Mouse (Mus musculus) heart, embryonic 12.5 days (tissue): ENCODE measurements around the gene Zfp800. TPM values are rescaled to one million over a fixed set of nuclear protein-coding genes. Genes with fewer than 3 reads are reported as not detected.
A peak's percentile ranks its signal among the peaks of the same experiment; 100 is the strongest.

Experiments
- ATAC-seq: fragments of 200-750 bp; cut with Nextera tagmentation; 2 replicates; pipeline ENCODE4 v1.8.0; 2017; ENCODE audit warnings: moderate TSS enrichment, moderate library complexity; ENCODE audit not compliant: insufficient number of reproducible peaks, low FRiP score
- H3K27ac ChIP-seq: fragments of 300-500 bp; sonication (generic); 2 replicates; pipeline ENCODE4 v1.5.1; 2016; ENCODE audit warnings: mild to moderate bottlenecking, moderate library complexity; ENCODE audit not compliant: poor library complexity, severe bottlenecking
- H3K27me3 ChIP-seq: fragments of 300-500 bp; sonication (generic); replicated peaks from 2 replicates; pipeline ENCODE4 v1.6.1; 2016; ENCODE audit warnings: mild to moderate bottlenecking, moderate library complexity
- H3K36me3 ChIP-seq: fragments of 300-500 bp; sonication (generic); 2 replicates; pipeline ENCODE4 v1.6.1; 2016; ENCODE audit warnings: mild to moderate bottlenecking, moderate library complexity
- H3K4me1 ChIP-seq: fragments of 300-500 bp; sonication (generic); replicated peaks from 2 replicates; pipeline ENCODE4 v1.6.1; 2016; ENCODE audit warnings: mild to moderate bottlenecking
- H3K4me2 ChIP-seq: fragments of 300-500 bp; sonication (generic); 2 replicates; pipeline ENCODE4 v1.6.1; 2016; ENCODE audit warnings: mild to moderate bottlenecking, moderate library complexity
- H3K4me3 ChIP-seq: fragments of 300-500 bp; sonication (generic); 2 replicates; pipeline ENCODE4 v1.5.1; 2016; ENCODE audit warnings: mild to moderate bottlenecking
- H3K9ac ChIP-seq: fragments of 300-500 bp; sonication (generic); 2 replicates; pipeline ENCODE4 v1.6.1; 2016; ENCODE audit warnings: mild to moderate bottlenecking, moderate library complexity
- H3K9me3 ChIP-seq: fragments of 300-500 bp; sonication (generic); replicated peaks from 2 replicates; pipeline ENCODE4 v1.6.1; 2016; ENCODE audit warnings: mild to moderate bottlenecking, moderate library complexity
- whole genome bisulfite sequencing: fragments of 180-500 bp; shearing (Covaris S2); methylation state at CpG from one replicate; pipeline ENCODE4 v1.1.7; 2016; 5-methylcytosine and 5-hydroxymethylcytosine counted together
- polyA plus RNA-seq: library from polyadenylated mRNA; unstranded; fragments of >200 nt; fragmentation: Nextera tagmentation; extraction: Ambion mirVana; gene quantifications from 2 replicates; pipeline ENCODE4 v1.2.1, GENCODE M21; 2016

The Zfp800 gene
- polyA plus RNA-seq, 1 experiment from 2014 or later, result 16.8 TPM

GRCm38 (mm10) chr6:28309692-28310091, 88.1 kb downstream of the Zfp800 start:
- Histone ChIP-seq H3K4me3 (no peak overlapping the region), H3K9me3 (no peaks in the 10 kb centered on the region), H3K4me1 (no peaks in the 10 kb centered on the region), H3K4me2 (no peak overlapping the region), H3K27ac (no peak overlapping the region), H3K36me3 (no peaks in the 10 kb centered on the region), H3K27me3 (no peaks in the 10 kb centered on the region), H3K9ac (no peak overlapping the region)
- ATAC-seq, result no peak

DNA sequence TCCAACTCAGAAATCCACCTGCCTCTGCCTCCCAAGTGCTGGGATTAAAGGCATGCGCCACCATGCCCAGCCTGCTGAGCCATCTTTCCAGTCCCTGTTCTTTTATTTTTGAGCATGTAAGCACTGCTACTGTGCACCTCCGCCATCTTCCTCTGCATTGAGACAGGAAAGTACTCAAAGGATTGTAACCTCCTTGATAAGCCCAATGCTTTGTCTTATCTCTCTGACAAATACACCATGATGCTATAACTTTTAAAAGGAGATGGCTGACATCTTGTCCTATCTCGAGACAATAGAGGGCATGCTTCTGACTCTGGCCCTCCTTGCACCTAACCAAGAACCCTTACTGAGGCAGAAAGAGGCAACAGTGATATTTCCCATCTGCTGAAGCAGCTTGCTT, 88.9 kb downstream of the Zfp800 start:
- WGBS, result 73% methylated on average over 3 of the region's 3 CpGs
- ATAC-seq, result no peak
- H3K4me3 ChIP-seq, result no peak overlapping the region

GRCm38 (mm10) chr6:28306702-28307101, 91.1 kb downstream of the Zfp800 start:
- Histone ChIP-seq H3K4me1 (no peaks in the 10 kb centered on the region), H3K27me3 (no peaks in the 10 kb centered on the region), H3K27ac (no peak overlapping the region), H3K4me2 (no peak overlapping the region), H3K4me3 (no peak overlapping the region), H3K9me3 (no peaks in the 10 kb centered on the region), H3K9ac (no peak overlapping the region), H3K36me3 (no peaks in the 10 kb centered on the region)
- WGBS, result 67% methylated on average over 2 of the region's 2 CpGs
- no peak for ATAC-seq

More for the DNA sequence above, 88.9 kb downstream of the Zfp800 start:
- H3K4me1 ChIP-seq, result no peaks in the 10 kb centered on the region
- no peaks in the 10 kb centered on the region for H3K9me3 ChIP-seq
- H3K9ac ChIP-seq, result no peak overlapping the region
- H3K4me2 ChIP-seq, result no peak overlapping the region
- no peaks in the 10 kb centered on the region for H3K27me3 ChIP-seq
- no peaks in the 10 kb centered on the region for H3K36me3 ChIP-seq
- no peak overlapping the region for H3K27ac ChIP-seq

DNA sequence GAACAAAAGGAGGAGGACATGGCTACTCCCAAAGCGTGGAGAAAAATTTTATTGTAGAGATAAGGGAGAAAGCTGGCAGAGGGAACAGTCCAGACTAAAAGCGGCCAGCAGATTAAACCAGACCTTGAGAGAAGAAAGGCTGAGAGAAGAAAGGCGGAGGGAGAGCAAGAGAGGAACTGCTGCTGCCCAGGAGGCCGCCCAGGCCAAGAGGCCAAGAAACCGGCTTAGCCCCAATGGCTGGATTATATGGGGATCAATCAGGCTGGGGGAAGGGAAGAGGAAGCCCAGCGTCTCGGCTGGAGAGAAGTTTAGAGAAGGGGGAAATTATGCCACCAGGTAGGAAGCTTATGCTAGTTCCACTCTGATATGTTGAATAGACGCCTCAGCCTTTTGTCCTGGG, 101.5 kb downstream of the Zfp800 start:
- no peak for ATAC-seq

DNA sequence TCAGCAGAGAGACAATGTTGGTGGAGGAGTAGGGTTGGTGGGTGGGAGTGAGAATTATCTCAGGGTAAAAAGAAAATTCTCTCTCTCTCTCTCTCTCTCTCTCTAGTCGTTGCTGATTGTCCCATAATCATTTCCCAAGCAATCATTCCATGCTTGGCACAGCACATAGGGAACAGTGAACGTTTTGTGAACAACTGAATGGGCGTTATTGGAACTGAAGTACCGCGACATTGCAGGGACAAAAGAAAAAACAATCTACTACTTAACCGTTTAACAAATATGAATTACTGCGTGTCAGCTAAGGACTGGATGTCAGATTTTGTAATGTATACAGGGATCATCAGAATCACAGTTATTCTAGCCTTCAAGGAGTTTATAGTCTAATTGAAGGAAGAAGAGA, 102.2 kb downstream of the Zfp800 start:
- WGBS, result 64% methylated on average over 7 of the region's 7 CpGs
- Histone ChIP-seq H3K36me3 (no peaks in the 10 kb centered on the region), H3K9me3 (no peaks in the 10 kb centered on the region), H3K4me1 (0 out of 2 replicates have a peak, but pooled peaks cover 4% of the 10 kb centered on the region), H3K27me3 (no peaks in the 10 kb centered on the region), H3K4me3 (no peak overlapping the region), H3K27ac (no peak overlapping the region), H3K4me2 (no peak overlapping the region), H3K9ac (no peak overlapping the region)
- no peak for ATAC-seq

More for the DNA sequence above, 101.5 kb downstream of the Zfp800 start:
- no peak overlapping the region for H3K27ac ChIP-seq
- 0 out of 2 replicates have a peak, but pooled peaks cover 4% of the 10 kb centered on the region for H3K4me1 ChIP-seq
- H3K4me2 ChIP-seq, result peak overlapping the region; percentile 1; the same call in 1 of the 2 replicates
- H3K9me3 ChIP-seq, result no peaks in the 10 kb centered on the region
- no peak overlapping the region for H3K9ac ChIP-seq
- no peaks in the 10 kb centered on the region for H3K36me3 ChIP-seq
- H3K4me3 ChIP-seq, result no peak overlapping the region
- WGBS, result 20% methylated on average over 8 of the region's 8 CpGs
- no peaks in the 10 kb centered on the region for H3K27me3 ChIP-seq

- 0 out of 2 replicates have a peak, but pooled peaks cover 4% of the 10 kb centered on the region for H3K4me1 ChIP-seq
- H3K27me3 ChIP-seq, result no peaks in the 10 kb centered on the region
- ATAC-seq, result no peak
- no peak overlapping the region for H3K4me2 ChIP-seq
- H3K27ac ChIP-seq, result no peak overlapping the region
- no peak overlapping the region for H3K4me3 ChIP-seq
- no peaks in the 10 kb centered on the region for H3K36me3 ChIP-seq
- WGBS, result 74% methylated on average over 6 of the region's 6 CpGs
- no peaks in the 10 kb centered on the region for H3K9me3 ChIP-seq
- no peak overlapping the region for H3K9ac ChIP-seq
Measured at GRCm38 (mm10) chr6:28292810-28293209, 105.0 kb downstream of the Zfp800 start.

GRCm38 (mm10) chr6:28279886-28280285, 117.9 kb downstream of the Zfp800 start:
- Histone ChIP-seq H3K4me2 (no peak overlapping the region), H3K4me1 (no peaks in the 10 kb centered on the region), H3K27me3 (no peaks in the 10 kb centered on the region), H3K27ac (no peak overlapping the region), H3K36me3 (no peaks in the 10 kb centered on the region), H3K9me3 (peaks cover 5% of the 10 kb centered on the region; the same call in 1 of the 2 replicates), H3K4me3 (no peak overlapping the region), H3K9ac (no peak overlapping the region)
- ATAC-seq, result no peak
- 63% methylated on average over 2 of the region's 2 CpGs for WGBS

- Histone ChIP-seq H3K9me3 (no peaks in the 10 kb centered on the region), H3K4me2 (peak overlapping the region; percentile 96), H3K27ac (peak overlapping the region; percentile 90), H3K27me3 (no peaks in the 10 kb centered on the region), H3K9ac (peak overlapping the region; percentile 87), H3K4me3 (peak overlapping the region; percentile 94), H3K4me1 (peaks cover 4% of the 10 kb centered on the region; the same call in 1 of the 2 replicates), H3K36me3 (peaks cover 6% of the 10 kb centered on the region)
- no peak; the same call in none of the 2 replicates for ATAC-seq
- under 1% methylated on average over 29 of the region's 29 CpGs for WGBS
Measured at GRCm38 (mm10) chr6:28262198-28262621, 135.6 kb downstream of the Zfp800 start.

DNA sequence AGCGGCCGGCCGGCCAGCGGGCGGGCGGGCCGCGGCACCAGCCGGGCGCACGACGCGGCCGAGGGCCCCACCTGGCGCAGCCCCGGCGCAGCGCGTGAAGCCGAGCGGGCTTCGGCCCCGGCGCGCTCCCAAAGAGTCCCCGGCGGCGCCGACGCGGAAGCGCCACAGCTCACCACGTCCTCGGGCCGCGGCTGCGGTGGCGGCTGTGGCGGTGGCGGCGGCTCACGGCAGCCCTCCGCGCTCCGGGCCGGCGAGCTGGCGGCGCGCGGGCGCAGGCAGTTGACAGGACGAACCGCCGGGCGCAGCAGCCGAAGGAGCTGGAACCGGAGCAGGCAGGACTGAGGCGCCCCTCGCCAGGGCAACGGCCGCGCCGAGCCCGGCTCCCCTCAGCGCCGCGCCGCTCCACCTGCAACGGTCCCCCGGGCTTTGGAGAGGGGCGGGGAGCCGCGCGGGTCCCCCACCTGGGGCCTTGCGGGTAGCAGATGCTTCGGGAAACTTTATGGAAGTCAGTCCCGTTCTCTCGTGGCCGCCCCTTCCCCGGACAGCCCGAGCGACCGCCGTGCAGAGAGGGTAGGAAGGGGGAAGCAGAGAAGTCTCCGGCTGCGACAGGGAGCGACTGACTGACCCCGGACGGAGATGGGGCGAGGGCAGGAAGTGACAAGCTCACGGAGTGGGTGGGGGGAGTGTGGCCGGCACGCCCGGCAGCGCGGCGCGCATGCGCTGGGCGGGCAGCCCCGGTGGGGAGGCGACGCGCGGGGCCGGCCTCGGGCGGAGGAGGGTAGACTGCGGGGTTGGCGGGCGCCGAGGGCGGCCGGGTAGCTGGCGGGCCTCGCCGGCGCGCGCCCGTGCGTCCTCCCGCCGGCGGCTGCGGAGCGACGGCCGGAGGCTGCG, 136.3 kb downstream of the Zfp800 start:
- no peaks in the 10 kb centered on the region for H3K9me3 ChIP-seq
- ATAC-seq, result peak; percentile 96
- WGBS, result 3% methylated on average over 123 of the region's 131 CpGs
- peak overlapping the region; percentile 87 for H3K9ac ChIP-seq
- no peaks in the 10 kb centered on the region for H3K27me3 ChIP-seq
- H3K27ac ChIP-seq, result peak overlapping the region; percentile 90
- peaks cover 7% of the 10 kb centered on the region for H3K36me3 ChIP-seq
- H3K4me1 ChIP-seq, result peaks cover 4% of the 10 kb centered on the region; the same call in 1 of the 2 replicates
- H3K4me3 ChIP-seq, result peak overlapping the region; percentile 94
- H3K4me2 ChIP-seq, result peak overlapping the region; percentile 96

- peak overlapping the region; percentile 90 for H3K27ac ChIP-seq
- peak overlapping the region; percentile 87 for H3K9ac ChIP-seq
- peak overlapping the region; percentile 96 for H3K4me2 ChIP-seq
- H3K36me3 ChIP-seq, result peaks cover 10% of the 10 kb centered on the region
- peak overlapping the region; percentile 94 for H3K4me3 ChIP-seq
- no peaks in the 10 kb centered on the region for H3K9me3 ChIP-seq
- ATAC-seq, result peak; percentile 69
- no peaks in the 10 kb centered on the region for H3K27me3 ChIP-seq
- peaks cover 4% of the 10 kb centered on the region; the same call in 1 of the 2 replicates for H3K4me1 ChIP-seq
- WGBS, result 2% methylated on average over 47 of the region's 64 CpGs
Measured at GRCm38 (mm10) chr6:28260425-28261191, 137.2 kb downstream of the Zfp800 start.

DNA sequence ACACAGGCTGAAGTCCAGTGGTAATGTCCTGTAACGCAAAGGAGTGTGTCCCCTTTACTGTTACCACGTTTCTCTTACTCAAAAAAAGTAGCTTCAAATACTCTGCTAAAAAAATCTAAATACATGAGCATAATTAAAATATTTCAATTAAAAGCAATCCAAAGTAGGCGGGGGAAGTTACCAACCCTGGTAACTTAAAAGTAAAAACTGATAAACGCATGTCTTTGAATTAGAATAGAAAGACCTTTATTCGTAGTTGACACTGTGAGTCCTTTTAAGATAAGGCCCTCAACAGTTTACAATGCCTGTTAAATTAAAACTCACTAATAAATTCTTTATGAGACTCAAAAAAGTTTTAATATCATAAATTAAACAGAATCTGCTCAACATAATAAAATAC, 138.1 kb downstream of the Zfp800 start:
- 82% methylated on average over 5 of the region's 5 CpGs for WGBS
- Histone ChIP-seq H3K4me1 (peaks cover 4% of the 10 kb centered on the region; the same call in 1 of the 2 replicates), H3K9me3 (no peaks in the 10 kb centered on the region), H3K27me3 (no peaks in the 10 kb centered on the region), H3K4me2 (no peak overlapping the region), H3K36me3 (peaks cover 10% of the 10 kb centered on the region), H3K27ac (no peak overlapping the region), H3K9ac (no peak overlapping the region), H3K4me3 (no peak overlapping the region)
- no peak for ATAC-seq
